Mouse (Mus musculus): ENCODE measurements around the gene Nudt1. TPM values are rescaled to one million over a fixed set of nuclear protein-coding genes. Genes with fewer than 3 reads are reported as not detected.

Gene Nudt1
- total RNA-seq, 2 experiments from 2014 or later: 7.7 to 8.4 TPM

GRCm38 (mm10) chr5:140383559-140383958, 62.1 kb downstream of the Nudt1 start:
- DNase-seq: no peak

DNA sequence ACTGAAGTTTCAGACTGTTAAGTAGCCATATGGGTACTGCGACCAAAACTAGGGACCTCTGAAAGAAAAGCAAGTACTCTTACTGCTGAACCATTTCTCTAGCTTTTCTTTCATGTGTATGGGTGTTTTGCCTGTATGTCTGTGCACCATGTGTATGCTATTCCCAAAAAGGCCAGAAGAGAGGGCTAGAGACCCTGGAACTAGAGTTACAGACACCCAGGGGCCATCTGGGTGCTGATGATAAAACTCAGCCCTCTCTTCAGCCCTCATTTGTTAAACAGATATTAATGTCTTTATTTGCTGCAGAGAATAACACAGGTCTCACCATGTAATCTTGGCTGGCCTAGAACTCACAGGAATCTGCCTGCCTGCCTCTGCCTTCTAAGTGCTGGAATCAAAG, 63.0 kb downstream of the Nudt1 start:
- DNase-seq: no peak

DNA sequence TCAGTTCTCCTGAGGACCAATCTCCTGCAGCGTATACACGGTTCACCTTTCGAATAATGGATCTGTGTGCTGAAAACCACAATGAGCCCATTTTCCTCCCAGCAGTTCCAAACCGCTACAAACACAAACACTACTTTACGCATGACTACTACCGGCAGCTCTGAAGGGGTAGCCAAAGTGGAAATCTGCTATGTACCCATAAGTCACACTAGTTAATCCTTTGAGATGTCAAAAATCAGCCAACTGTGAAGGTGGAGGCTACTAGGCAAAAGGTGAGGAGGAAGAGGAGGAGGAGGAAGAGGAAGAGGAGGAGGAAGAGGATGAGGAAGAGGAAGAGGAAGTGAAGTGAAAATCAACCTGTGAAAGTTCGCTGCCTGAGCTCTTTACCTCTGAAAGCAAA, 65.8 kb downstream of the Nudt1 start:
- no peak for DNase-seq

Other genes starting within 250 kb of the Nudt1 start
- 10 to 100 TPM; 11.0 to 15.2 TPM for gene Mad1l1, start 104 bp upstream of the Nudt1 start, total RNA-seq (2021)
- gene Mrm2, start 10.2 kb downstream of the Nudt1 start, total RNA-seq (2021): 1 to 10 TPM; 6.0 to 7.2 TPM
- 10 to 100 TPM; 11.6 to 16.1 TPM for gene Snx8, start 67.6 kb downstream of the Nudt1 start, total RNA-seq (2021)
- gene Eif3b, start 97.7 kb downstream of the Nudt1 start, total RNA-seq (2021): 10 to 100 TPM; 96.5 to 98.6 TPM
- not detected for gene Gm4869, start 124.0 kb downstream of the Nudt1 start, total RNA-seq (2021)
- gene Chst12, start 183.9 kb downstream of the Nudt1 start, total RNA-seq (2021): 10 to 100 TPM in 1 of 2 experiments, 1 to 10 TPM in 1; 9.6 to 14.5 TPM
- not detected for gene Grifin, start 243.4 kb downstream of the Nudt1 start, total RNA-seq (2021)